Mouse (Mus musculus) hindlimb bud, embryonic 11.5 days (tissue): ENCODE results near the gene Cd28.

Experiments
- DNase-seq: peaks from one replicate; pipeline ENCODE4 v3.0.0-alpha.2; 2012; ENCODE audit warnings: low read depth, low spot score; ENCODE audit errors: extremely low spot score

The Cd28 gene

DNA sequence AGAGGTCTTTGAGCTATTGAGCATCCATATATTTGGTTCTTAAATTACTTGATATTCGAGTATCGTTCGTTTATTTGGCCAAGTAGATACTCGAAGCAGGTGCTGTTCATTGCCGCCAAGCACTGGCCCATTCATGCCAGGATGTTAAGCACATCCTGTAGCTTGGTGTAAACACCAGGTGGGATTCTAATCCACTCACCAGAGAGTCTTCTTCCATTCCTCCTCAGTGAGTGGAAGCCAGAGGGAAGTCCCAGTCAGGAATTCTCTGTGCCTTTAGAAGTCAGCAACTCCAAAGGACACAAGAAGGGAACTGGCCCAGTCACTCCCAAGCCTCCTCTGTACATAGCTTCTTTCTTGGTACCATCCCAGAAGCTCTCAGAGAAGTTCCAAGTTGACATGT is at the start of gene Cd28:
Cd28 (plus strand) TSS at position 234 of the 400 bp plus-strand sequence.
- DNase-seq = no peak

GRCm38 (mm10) chr1:60667873-60668616 is 48.6 kb upstream of the Cd28 start:
- no peak for DNase-seq

- no peak for DNase-seq
These were observed 47.6 kb upstream of the Cd28 start for GRCm38 (mm10) chr1:60669048-60669447.

DNA sequence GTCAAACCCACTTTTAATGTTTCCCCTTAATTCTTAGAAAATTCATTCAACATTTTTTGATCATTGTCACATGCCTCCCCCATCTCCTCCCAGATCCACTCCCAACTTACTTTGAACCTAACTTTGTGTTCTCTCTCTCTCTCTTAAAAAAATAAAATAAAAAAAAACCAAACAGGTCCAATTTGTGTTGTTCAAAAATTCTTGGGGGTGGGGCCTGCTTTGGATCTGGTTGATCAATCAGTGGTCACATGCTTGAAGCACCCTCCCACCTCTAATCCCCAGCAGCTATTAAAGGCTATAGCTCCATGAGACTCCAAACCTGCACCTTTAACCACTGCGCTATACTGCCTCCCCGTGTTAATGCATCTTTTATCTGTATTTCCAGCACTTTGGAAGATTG is 46.9 kb upstream of the Cd28 start:
- DNase-seq = no peak

DNA sequence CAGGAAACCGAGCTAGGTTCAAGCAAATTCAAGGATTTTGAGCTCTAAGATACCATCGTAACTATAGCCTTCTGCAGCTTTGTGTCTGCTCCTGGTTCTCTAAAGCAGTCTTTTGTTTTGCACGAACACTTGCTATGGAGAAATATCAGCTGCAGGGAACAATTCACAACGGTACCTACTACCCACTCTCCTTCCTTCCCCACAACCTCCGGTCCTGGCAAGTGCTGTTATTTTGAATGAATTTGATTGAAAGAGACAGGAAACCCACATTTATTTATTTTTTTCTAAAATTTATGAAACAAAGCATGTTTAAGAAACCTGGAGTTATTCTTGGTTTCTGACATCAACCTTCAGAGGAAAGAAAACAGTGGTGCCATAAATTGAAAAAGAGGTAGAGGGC is 46.4 kb upstream of the Cd28 start:
- no peak for DNase-seq

DNA sequence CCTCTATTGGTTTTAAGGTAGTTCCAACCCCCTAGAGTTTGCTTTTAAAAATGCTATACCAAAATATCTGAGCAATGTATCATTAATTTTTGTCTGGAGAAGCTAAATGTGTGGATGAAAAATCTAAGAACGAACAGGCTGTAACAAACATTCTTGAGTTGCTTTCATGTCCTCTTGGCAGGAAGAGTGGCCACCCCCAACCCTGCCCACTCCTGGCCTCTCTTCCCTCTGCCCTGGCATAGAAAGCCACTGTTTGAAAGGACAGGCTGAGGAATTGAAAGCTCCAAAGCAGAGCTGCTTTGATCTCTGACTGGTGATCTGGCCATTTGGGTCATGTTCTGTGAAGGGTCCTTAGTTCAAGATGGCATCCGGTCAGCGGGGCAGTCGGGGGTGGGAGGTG is 32.8 kb upstream of the Cd28 start:
- DNase-seq = no peak

GRCm38 (mm10) chr1:60696115-60696895 is 20.3 kb upstream of the Cd28 start:
- DNase-seq = no peak

DNA sequence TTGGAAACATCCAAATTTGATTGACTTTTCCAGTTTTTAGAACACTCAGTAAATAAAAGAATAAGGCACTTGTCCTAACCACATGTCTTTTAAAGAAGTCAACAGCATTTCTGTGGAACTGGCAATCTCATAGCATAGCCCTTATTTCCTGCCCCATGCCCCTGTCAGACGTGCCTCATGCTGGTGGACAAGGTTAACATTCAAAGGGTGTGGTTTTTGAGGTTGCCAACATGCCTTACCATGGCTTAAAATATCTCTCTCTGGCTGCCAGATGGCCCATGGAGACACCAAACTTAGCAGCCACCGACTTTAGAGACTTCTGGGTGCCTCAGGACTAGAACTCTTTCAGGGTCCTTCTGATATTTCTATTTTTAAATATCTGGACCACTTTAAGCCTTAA is 14.0 kb upstream of the Cd28 start:
- DNase-seq = no peak

- DNase-seq = no peak
These were observed 3.4 kb upstream of the Cd28 start for GRCm38 (mm10) chr1:60713238-60713637.

DNA sequence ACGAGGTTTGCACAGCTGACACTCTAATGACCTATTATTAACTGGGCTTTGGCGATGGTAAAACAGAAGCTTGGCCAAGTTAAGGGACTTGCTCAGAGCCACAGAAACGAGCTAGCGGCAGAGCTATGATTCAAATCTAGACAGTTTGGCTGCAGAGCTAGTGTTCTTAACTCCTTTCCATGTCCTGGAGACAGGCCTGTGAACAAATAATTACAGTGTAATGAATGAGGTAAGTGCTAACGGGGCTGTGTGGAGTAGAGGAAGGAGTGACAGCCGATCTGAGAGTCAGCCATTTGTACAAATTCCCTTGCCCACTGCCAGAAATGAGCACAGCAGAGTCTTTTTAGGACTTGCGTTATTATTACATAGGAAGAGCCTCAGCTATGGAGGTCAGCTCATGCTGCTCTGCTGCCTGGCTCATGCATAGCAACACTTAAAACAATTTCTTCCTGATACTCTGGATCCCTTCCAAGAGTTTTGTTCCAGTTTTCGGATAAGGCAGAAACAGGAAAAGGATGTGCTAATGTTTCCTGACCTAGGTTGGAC is 876 bp upstream of the Cd28 start:
- DNase-seq = no peak

GRCm38 (mm10) chr1:60718580-60718979 is 2.0 kb downstream of the Cd28 start:
- no peak for DNase-seq

DNA sequence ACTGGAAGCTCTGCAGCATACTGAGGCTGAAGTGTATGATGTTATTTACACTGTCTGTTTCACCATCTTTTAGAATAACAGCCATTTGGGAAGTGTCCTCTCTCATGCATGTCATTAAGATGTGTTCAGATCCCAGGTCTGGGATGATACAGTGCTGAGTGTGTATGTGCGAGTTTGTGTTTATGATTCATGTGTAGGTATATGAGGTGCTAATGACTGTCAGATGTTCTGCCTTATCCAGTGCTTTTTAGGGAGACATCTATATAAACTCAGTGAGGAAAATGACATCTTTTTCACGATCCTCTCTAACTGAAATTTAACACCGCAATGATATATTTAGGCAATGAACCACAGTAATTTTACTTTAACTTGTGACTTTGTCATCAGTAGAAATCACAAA is 7.0 kb downstream of the Cd28 start:
- no peak for DNase-seq

DNA sequence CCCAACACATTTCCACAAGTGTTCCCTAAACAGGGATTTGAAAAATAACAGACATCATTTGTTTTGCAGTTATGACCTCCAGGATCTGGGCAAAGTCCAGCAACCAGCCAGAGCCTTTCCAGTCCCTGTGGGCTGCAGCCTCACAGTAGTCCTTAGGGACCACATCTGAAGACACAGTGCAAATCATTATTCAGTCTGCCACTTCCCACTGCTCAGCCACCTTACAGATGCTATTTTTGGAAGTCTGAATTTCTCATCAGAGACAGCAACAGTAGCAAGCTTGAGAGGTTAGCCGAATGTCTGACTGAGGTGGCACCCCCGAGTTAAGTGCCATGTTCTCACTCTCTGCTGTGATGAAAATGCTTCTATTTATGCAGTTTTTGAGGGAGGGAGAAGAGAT is 15.3 kb downstream of the Cd28 start:
- DNase-seq = no peak

GRCm38 (mm10) chr1:60735072-60735907 is 18.7 kb downstream of the Cd28 start:
- DNase-seq = no peak

DNA sequence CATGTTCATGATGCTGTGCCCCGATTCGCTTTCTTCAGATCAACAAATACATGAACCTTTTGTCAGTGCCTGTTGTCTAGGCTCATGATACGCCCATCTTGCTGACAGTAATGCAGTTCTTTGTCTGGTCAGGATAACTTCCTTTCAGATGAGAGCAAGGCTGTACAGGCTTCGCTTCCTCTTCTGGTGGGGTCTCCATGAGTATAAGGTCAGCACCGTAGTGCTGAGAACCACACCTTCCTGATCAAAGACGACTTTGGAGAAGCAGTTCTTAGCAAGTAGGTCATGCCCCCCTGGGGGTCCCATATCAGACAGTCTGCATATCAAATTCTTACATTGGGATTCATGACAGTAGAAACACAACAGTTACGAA is 19.3 kb downstream of the Cd28 start:
- no peak for DNase-seq

- DNase-seq = no peak
These were observed 27.7 kb downstream of the Cd28 start for GRCm38 (mm10) chr1:60744266-60744665.

DNA sequence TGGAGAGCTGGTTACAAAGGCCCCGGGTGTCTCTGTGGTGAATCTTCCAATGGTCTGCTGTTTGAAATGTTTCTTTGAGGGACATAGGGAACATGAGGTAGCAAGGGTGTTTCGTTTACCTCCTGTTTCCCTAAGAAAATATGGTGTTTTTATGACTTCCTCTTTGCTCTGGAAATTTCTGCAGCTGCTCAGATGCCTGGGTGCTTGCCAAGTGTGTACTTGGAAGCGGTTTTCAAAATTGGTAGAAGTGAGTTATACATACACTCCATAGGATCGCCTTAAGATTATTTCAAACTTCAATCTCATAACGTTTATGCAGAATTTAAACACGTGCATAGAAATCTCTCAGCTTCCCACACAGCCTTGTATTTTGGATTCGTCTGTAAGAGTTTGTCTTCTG is 29.1 kb downstream of the Cd28 start:
- DNase-seq = no peak

DNA sequence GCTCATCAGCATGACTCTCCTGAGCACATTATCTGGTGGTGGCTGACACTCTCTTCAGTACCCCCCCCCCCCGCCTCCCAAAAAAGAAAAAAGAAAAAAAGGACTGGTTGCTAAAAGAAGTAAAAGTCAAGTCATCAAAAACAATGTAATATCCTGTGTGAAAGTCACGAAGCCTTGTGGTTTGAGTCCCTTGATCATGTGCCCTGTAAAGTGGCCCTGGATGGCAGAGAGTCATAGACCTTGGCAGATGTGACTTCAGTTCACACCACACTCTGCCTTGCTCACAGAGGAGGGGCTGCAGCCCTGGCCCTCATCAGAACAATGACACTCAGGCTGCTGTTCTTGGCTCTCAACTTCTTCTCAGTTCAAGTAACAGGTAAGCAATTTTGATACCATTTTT is 29.6 kb downstream of the Cd28 start:
- no peak for DNase-seq

GRCm38 (mm10) chr1:60746856-60747255 is 30.3 kb downstream of the Cd28 start:
- DNase-seq = no peak

GRCm38 (mm10) chr1:60748286-60748685 is 31.7 kb downstream of the Cd28 start:
- DNase-seq = no peak

DNA sequence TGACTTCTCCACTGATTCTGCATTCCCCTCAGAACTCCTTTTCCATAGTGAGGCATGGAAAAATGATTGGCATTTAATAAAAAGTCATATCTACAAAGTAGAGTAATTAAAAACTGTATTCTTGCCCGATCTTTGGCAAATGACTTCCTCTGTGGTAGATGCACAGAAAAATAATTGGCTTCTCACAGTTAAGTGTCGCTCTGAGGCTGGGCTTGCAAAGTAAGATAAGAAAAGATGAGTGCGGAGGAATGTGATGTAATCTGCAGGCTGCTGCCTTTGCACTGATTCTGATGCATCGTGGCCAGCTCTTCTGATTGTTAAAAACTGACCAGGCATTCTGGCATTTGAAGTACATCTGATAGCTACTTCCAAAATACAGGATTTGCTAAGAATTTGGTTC is 32.3 kb downstream of the Cd28 start:
- DNase-seq = no peak
